Mouse (Mus musculus): ENCODE measurements around the gene Abcf1. TPM values are rescaled to one million over a fixed set of nuclear protein-coding genes. Genes with fewer than 3 reads are reported as not detected.
"Not testable (repeated sequence)": the region's sequence is repeated elsewhere in the genome, so short reads cannot be mapped to it uniquely, and the experiment has no call there.

Abcf1 gene
- 84.7 and 84.9 TPM in 2 replicates for polyA plus RNA-seq (2015; fragmentation: Nextera tagmentation; extraction: Ambion mirVana)

GRCm38 (mm10) chr17:35969418-35970389, at the start of gene Abcf1:
TSS of gene Abcf1 (minus strand) at chr17:35969761.
- Histone ChIP-seq H3K4me1 (peaks cover 12% of the 10 kb centered on the region), H3K36me3 (peaks cover 32% of the 10 kb centered on the region), H3K27me3 (no peaks in the 10 kb centered on the region), H3K4me3 (peak within 1 kb of the TSS; percentile 97), H3K27ac (peak within 1 kb of the TSS; percentile 85), H3K9me3 (no peaks in the 10 kb centered on the region), H3K9ac (peak within 1 kb of the TSS; percentile 89), H3K4me2 (peak within 1 kb of the TSS; percentile 75)
- ATAC-seq (ENCODE audit: insufficient number of reproducible peaks, low FRiP score, low TSS enrichment, low read depth) = peak; percentile 94
- under 1% methylated on average over 68 of the region's 68 CpGs for WGBS

DNA sequence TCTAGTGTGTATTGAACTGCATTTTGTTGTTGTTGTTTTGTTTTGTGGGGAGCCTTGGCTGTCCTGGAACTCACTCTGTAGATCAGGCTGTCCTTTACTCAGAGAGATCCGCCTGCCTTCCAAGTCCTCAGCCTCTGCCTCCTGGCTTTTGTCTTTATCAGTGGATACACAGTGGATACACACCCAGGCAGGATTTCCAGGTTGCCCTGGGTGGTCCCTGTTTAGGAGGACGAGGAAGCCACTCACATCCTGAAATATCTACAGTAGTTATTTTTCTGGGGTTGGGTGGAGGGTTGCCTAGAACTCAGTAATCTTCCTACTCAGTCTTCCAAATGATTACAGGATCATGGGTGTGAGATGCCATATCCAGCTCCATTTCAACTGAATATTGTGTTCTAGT, 49.4 kb upstream of the Abcf1 start:
- no peaks in the 10 kb centered on the region for H3K27me3 ChIP-seq
- H3K9me3 ChIP-seq = no peaks in the 10 kb centered on the region
- WGBS = 70% methylated on average over 2 of the region's 2 CpGs
- peaks cover 6% of the 10 kb centered on the region for H3K4me1 ChIP-seq
- no peak overlapping the region for H3K9ac ChIP-seq
- H3K4me3 ChIP-seq = no peak overlapping the region
- no peak overlapping the region for H3K27ac ChIP-seq
- no peak for ATAC-seq (ENCODE audit: insufficient number of reproducible peaks, low FRiP score, low TSS enrichment, low read depth)
- H3K36me3 ChIP-seq = peaks cover 17% of the 10 kb centered on the region
- no peak overlapping the region for H3K4me2 ChIP-seq

GRCm38 (mm10) chr17:36017046-36017445, 47.5 kb upstream of the Abcf1 start:
- Histone ChIP-seq H3K4me2 (no peak overlapping the region), H3K27ac (no peak overlapping the region), H3K36me3 (peaks cover 17% of the 10 kb centered on the region), H3K4me3 (no peak overlapping the region), H3K4me1 (no peaks in the 10 kb centered on the region), H3K27me3 (no peaks in the 10 kb centered on the region), H3K9ac (no peak overlapping the region), H3K9me3 (no peaks in the 10 kb centered on the region)
- WGBS = 87% methylated on average over 5 of the region's 5 CpGs
- no peak for ATAC-seq (ENCODE audit: insufficient number of reproducible peaks, low FRiP score, low TSS enrichment, low read depth)

DNA sequence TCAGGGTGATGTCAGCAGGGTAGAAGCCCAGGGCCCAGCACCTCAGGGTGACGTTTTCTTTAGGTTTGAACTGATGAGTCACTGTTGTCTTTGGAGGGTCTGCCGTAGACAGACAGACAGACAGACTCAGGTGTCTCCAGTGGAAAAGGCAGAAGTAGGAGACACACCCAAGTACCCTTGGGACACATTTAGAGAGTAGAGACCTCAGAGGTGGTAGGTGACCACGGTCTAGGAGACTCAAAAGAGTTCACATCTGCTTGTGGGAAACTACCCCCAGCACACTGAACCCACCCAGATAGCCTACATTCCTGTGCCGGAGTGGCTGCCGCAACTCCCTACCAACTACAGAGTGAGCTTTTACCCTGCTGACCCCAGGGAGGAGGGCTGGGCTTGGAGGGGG, 45.4 kb upstream of the Abcf1 start:
- no peaks in the 10 kb centered on the region for H3K9me3 ChIP-seq
- peaks cover 17% of the 10 kb centered on the region for H3K36me3 ChIP-seq
- 90% methylated on average over 5 of the region's 5 CpGs for WGBS
- H3K4me3 ChIP-seq = no peak overlapping the region
- H3K27ac ChIP-seq = no peak overlapping the region
- H3K4me2 ChIP-seq = no peak overlapping the region
- no peak for ATAC-seq (ENCODE audit: insufficient number of reproducible peaks, low FRiP score, low TSS enrichment, low read depth)
- no peaks in the 10 kb centered on the region for H3K4me1 ChIP-seq
- no peaks in the 10 kb centered on the region for H3K27me3 ChIP-seq
- no peak overlapping the region for H3K9ac ChIP-seq

DNA sequence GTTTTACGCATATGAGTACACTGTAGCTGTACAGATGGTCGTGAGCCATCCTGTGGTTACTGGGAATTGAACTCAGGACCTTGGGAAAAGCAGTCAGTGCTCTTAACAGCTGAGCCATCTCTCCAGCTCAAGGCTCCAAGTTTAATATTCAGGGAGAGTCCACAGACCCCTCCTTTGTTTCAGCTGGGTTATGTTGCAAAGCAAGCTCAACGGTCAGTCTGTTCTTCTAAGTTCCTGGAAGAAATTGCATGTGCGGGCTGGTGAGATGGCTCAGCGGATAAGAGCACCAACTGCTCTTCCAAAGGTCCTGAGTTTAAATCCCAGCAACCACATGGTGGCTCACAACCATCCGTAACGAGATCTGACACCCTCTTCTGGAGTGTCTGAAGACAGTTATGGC, 34.8 kb upstream of the Abcf1 start:
- H3K4me3 ChIP-seq; H3K9me3 ChIP-seq; H3K4me2 ChIP-seq; ATAC-seq (ENCODE audit: insufficient number of reproducible peaks, low FRiP score, low TSS enrichment, low read depth); H3K27ac ChIP-seq; H3K27me3 ChIP-seq; H3K4me1 ChIP-seq; H3K36me3 ChIP-seq; H3K9ac ChIP-seq: not testable (repeated sequence)
- WGBS = 91% methylated on average over 7 of the region's 7 CpGs

DNA sequence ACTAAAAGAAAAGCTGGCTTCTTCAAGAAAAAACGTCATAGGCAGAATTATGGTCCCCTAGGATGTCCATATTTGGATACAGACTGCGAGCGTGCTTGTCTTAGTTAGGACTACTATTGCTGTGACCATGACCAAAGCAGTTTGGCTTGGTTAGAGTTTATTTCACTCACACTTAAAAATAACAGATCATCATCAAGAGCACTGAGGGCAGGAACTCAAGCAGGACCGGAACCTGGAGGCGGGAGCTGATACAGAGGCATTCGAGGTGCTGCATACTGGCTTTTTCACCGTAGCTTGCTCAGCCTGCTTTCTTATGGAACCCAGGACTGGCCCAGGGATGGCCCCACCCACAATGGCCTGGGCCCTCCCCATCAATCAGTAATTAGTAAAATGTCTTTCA, 33.8 kb upstream of the Abcf1 start:
- Histone ChIP-seq H3K4me1 (no peaks in the 10 kb centered on the region), H3K36me3 (peaks cover 3% of the 10 kb centered on the region; the same call in 1 of the 2 replicates), H3K27ac (no peak overlapping the region), H3K9ac (no peak overlapping the region), H3K27me3 (no peaks in the 10 kb centered on the region), H3K4me3 (no peak overlapping the region), H3K9me3 (no peaks in the 10 kb centered on the region), H3K4me2 (no peak overlapping the region)
- 96% methylated on average over 7 of the region's 7 CpGs for WGBS
- no peak for ATAC-seq (ENCODE audit: insufficient number of reproducible peaks, low FRiP score, low TSS enrichment, low read depth)

DNA sequence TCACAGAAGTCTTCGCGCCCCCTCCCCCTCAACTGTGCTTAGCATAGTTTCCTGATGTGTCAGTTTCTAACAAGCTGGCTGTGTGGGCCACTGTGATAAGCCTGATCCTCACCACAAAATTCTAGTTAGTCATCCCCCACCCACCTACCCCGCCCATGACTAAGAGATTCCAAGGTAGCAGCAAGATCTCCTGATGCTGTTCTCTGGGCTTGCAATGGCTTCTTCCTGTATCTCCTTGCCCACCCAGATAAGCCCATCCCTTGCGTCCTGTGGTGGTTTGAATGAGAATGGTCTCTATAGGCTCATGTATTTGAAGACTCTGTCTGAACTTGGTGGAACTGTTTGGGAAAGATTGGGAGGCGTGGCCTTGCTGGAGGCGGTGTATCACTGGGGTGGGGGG, 32.4 kb upstream of the Abcf1 start:
- H3K27me3 ChIP-seq = no peaks in the 10 kb centered on the region
- 0 out of 2 replicates have a peak, but pooled peaks cover 6% of the 10 kb centered on the region for H3K4me1 ChIP-seq
- H3K9me3 ChIP-seq = no peaks in the 10 kb centered on the region
- H3K27ac ChIP-seq = no peak overlapping the region
- peaks cover 3% of the 10 kb centered on the region; the same call in 1 of the 2 replicates for H3K36me3 ChIP-seq
- H3K9ac ChIP-seq = no peak overlapping the region
- 93% methylated on average over 6 of the region's 6 CpGs for WGBS
- no peak for ATAC-seq (ENCODE audit: insufficient number of reproducible peaks, low FRiP score, low TSS enrichment, low read depth)
- H3K4me2 ChIP-seq = no peak overlapping the region
- no peak overlapping the region for H3K4me3 ChIP-seq

DNA sequence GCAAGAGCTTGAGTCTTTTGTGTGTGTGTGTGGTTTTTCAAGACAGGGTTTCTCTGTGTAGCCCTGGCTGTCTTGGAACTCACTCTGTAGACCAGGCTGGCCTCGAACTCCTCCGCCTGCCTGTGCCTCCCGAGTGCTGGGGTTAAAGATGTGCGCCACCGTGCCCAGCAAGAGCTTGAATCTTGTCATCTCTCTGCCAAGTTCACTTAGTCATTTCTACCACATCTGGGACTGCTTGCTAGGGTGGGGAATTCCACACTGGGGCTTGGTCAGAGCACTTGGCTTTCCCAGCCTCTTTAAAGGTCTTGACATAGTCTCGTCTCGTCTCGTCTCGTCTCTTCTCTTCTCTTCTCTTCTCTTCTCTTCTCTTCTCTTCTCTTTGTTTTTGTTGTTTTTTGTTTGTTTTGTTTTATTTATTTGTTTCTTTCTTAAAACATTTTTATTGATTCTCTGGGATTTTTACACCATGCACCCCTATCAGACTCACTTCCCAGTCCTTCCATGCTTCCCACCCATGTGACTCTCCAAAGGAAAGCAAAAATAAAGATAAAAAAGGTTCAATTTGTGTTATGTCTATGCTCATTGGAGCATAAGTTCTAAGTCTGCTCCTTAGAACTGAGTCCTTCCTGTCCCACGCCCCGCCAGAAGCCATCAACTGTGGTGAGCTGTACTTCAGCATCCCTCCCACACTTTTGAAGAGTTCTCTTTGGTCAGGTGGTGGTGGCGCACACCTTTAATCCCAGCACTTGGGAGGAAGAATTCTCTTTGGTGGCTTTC, 31.7 kb upstream of the Abcf1 start:
- no peak for ATAC-seq (ENCODE audit: insufficient number of reproducible peaks, low FRiP score, low TSS enrichment, low read depth)
- H3K4me2 ChIP-seq = no peak overlapping the region
- no peak overlapping the region for H3K27ac ChIP-seq
- peaks cover 3% of the 10 kb centered on the region; the same call in 1 of the 2 replicates for H3K36me3 ChIP-seq
- H3K9me3 ChIP-seq = no peaks in the 10 kb centered on the region
- 87% methylated on average over 12 of the region's 12 CpGs for WGBS
- no peaks in the 10 kb centered on the region for H3K27me3 ChIP-seq
- H3K4me1 ChIP-seq = 0 out of 2 replicates have a peak, but pooled peaks cover 6% of the 10 kb centered on the region
- H3K4me3 ChIP-seq = no peak overlapping the region
- H3K9ac ChIP-seq = no peak overlapping the region

GRCm38 (mm10) chr17:36000349-36000748, 30.8 kb upstream of the Abcf1 start:
- H3K9ac ChIP-seq = no peak overlapping the region
- no peaks in the 10 kb centered on the region for H3K9me3 ChIP-seq
- H3K4me1 ChIP-seq = peaks cover 9% of the 10 kb centered on the region
- H3K36me3 ChIP-seq = no peaks in the 10 kb centered on the region
- H3K27me3 ChIP-seq = no peaks in the 10 kb centered on the region
- no peak overlapping the region for H3K4me3 ChIP-seq
- ATAC-seq (ENCODE audit: insufficient number of reproducible peaks, low FRiP score, low TSS enrichment, low read depth) = no peak
- 79% methylated on average over 4 of the region's 4 CpGs for WGBS
- H3K4me2 ChIP-seq = no peak overlapping the region
- H3K27ac ChIP-seq = no peak overlapping the region

- WGBS = 77% methylated on average over 7 of the region's 7 CpGs
- no peak overlapping the region for H3K4me3 ChIP-seq
- ATAC-seq (ENCODE audit: insufficient number of reproducible peaks, low FRiP score, low TSS enrichment, low read depth) = no peak
- no peaks in the 10 kb centered on the region for H3K9me3 ChIP-seq
- peaks cover 13% of the 10 kb centered on the region for H3K4me1 ChIP-seq
- H3K9ac ChIP-seq = no peak overlapping the region
- H3K36me3 ChIP-seq = no peaks in the 10 kb centered on the region
- H3K4me2 ChIP-seq = no peak overlapping the region
- no peak overlapping the region for H3K27ac ChIP-seq
- H3K27me3 ChIP-seq = no peaks in the 10 kb centered on the region
Measured at GRCm38 (mm10) chr17:35999356-35999755, 29.8 kb upstream of the Abcf1 start.

GRCm38 (mm10) chr17:35998545-35999305, 29.2 kb upstream of the Abcf1 start:
- Histone ChIP-seq H3K36me3 (no peaks in the 10 kb centered on the region), H3K4me3 (no peak overlapping the region), H3K9me3 (no peaks in the 10 kb centered on the region), H3K4me1 (peaks cover 14% of the 10 kb centered on the region), H3K4me2 (no peak overlapping the region), H3K27me3 (no peaks in the 10 kb centered on the region), H3K27ac (no peak overlapping the region), H3K9ac (no peak overlapping the region)
- no peak for ATAC-seq (ENCODE audit: insufficient number of reproducible peaks, low FRiP score, low TSS enrichment, low read depth)
- WGBS = 85% methylated on average over 6 of the region's 6 CpGs

All from limb, embryonic 15.5 days (tissue).